Mouse (Mus musculus) liver, embryonic 16.5 days (tissue): ENCODE measurements around the gene Sema3b. TPM values are rescaled to one million over a fixed set of nuclear protein-coding genes. Genes with fewer than 3 reads are reported as not detected.
"Not testable (repeated sequence)": the region's sequence is repeated elsewhere in the genome, so short reads cannot be mapped to it uniquely, and the experiment has no call there.

Experiments
- ATAC-seq: fragments of 200-750 bp; cut with Nextera tagmentation; 2 replicates; pipeline ENCODE4 v1.8.0; 2017; ENCODE audit warnings: low read depth, mild to moderate bottlenecking, moderate number of reproducible peaks, moderate library complexity
- H3K27ac ChIP-seq: fragments of 300-500 bp; sonication (generic); 2 replicates; pipeline ENCODE4 v1.5.1; 2014; ENCODE audit warnings: mild to moderate bottlenecking, low read length
- H3K27me3 ChIP-seq: fragments of 300-500 bp; sonication (generic); 2 replicates; pipeline ENCODE4 v1.6.1; 2014; ENCODE audit warnings: low read depth, low read length, mixed read lengths; ENCODE audit not compliant: control insufficient read depth, insufficient read depth
- H3K36me3 ChIP-seq: fragments of 300-500 bp; sonication (generic); 2 replicates; pipeline ENCODE4 v1.6.1; 2014; ENCODE audit warnings: mild to moderate bottlenecking; ENCODE audit not compliant: control insufficient read depth, insufficient read depth
- H3K4me1 ChIP-seq: fragments of 300-500 bp; sonication (generic); 2 replicates; pipeline ENCODE4 v1.6.1; 2014; ENCODE audit warnings: low read depth, low read length, mixed read lengths; ENCODE audit not compliant: control insufficient read depth
- H3K4me2 ChIP-seq: fragments of 300-500 bp; sonication (generic); 2 replicates; pipeline ENCODE4 v1.6.1; 2014; ENCODE audit warnings: low read depth, low read length, mixed read lengths
- H3K4me3 ChIP-seq: fragments of 300-500 bp; sonication (generic); 2 replicates; pipeline ENCODE4 v1.5.1; 2014; ENCODE audit warnings: low read depth, mild to moderate bottlenecking, low read length
- H3K9ac ChIP-seq: fragments of 300-500 bp; sonication (generic); 2 replicates; pipeline ENCODE4 v1.6.1; 2014; ENCODE audit warnings: low read depth, low read length
- H3K9me3 ChIP-seq: fragments of 300-500 bp; sonication (generic); replicated peaks from 2 replicates; pipeline ENCODE4 v1.6.1; 2016; ENCODE audit warnings: low read length; ENCODE audit not compliant: control insufficient read depth
- WGBS: fragments of 180-500 bp; shearing (Covaris S2); extraction: QIAGEN DNeasy Blood & Tissue Kit; methylation state at CpG from one replicate; pipeline ENCODE4 v1.1.7; 2014; ENCODE audit not compliant: insufficient replicate concordance; 5-methylcytosine and 5-hydroxymethylcytosine counted together
- polyA plus RNA-seq: library from polyadenylated mRNA; unstranded; fragments of >200 nt; fragmentation: Nextera tagmentation; extraction: Ambion mirVana; gene quantifications from 2 replicates; pipeline ENCODE4 v1.2.1, GENCODE M21; 2015

The Sema3b gene
- polyA plus RNA-seq, 1 experiment from 2014 or later, result 1.4 TPM

DNA sequence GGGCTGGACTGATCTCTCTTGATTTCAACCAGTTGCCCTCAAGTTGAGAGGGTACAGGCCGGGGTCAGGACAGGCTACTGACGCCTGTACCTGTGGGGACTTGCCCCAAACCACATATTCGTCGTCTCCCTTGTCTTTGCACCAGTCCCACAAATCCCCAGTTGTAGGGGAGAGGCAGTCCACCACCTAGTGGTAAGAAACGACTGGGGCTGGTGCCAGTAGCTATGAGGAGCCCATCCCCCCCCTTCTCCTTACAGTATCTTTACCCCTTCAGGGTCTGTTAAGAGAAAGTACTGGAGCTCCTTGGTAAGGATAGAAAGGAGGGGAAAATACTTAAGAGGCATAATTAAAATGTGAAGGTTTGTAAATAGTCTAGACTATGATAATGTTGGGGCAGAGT is 43.5 kb downstream of the Sema3b start:
- not testable (repeated sequence) for ATAC-seq, H3K4me2 ChIP-seq, H3K9me3 ChIP-seq, H3K9ac ChIP-seq, H3K27me3 ChIP-seq, H3K4me3 ChIP-seq, H3K27ac ChIP-seq
- Histone ChIP-seq H3K36me3 (peaks cover 14% of the 10 kb centered on the region), H3K4me1 (peaks cover 53% of the 10 kb centered on the region)
- 44% methylated on average over 5 of the region's 5 CpGs for WGBS

DNA sequence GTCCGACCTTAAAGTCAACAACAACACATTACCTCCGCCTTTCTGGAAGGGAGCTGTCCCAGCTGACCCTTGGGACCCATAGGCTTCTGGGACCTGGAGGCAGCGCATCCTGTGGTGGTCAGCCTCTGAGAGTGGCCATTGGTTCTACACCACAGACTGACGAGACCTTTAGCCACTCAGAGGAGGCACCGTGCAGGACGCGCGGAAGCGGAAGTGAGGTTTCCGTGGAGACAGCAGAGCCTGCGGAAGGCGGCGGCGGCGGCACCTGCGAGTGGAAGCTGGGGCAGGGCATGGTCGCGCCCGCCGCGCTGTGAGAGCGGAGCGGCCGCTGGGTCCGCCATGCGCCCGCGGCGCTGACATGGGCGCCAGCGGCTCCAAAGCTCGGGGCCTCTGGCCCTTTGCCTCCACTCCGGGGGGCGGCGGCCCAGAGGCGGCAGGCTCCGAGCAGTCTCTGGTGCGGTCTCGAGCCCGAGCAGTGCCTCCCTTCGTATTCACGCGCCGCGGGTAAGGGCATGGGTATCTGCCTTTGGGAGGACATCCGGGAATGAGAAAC is 45.9 kb downstream of the Sema3b start, which contains the start of gene Tusc2:
TSS of gene Tusc2 (plus strand) at position 227 of the 553 bp plus-strand sequence.
- under 1% methylated on average over 46 of the region's 46 CpGs for WGBS
- Histone ChIP-seq H3K36me3 (peaks cover 35% of the 10 kb centered on the region), H3K27ac (peak within 1 kb of the TSS; percentile 83), H3K9ac (peak within 1 kb of the TSS; percentile 92), H3K27me3 (no peaks in the 10 kb centered on the region), H3K4me3 (peak within 1 kb of the TSS; percentile 92), H3K4me1 (peaks cover 40% of the 10 kb centered on the region), H3K9me3 (no peaks in the 10 kb centered on the region), H3K4me2 (peak within 1 kb of the TSS; percentile 87)
- peak; percentile 96 for ATAC-seq

DNA sequence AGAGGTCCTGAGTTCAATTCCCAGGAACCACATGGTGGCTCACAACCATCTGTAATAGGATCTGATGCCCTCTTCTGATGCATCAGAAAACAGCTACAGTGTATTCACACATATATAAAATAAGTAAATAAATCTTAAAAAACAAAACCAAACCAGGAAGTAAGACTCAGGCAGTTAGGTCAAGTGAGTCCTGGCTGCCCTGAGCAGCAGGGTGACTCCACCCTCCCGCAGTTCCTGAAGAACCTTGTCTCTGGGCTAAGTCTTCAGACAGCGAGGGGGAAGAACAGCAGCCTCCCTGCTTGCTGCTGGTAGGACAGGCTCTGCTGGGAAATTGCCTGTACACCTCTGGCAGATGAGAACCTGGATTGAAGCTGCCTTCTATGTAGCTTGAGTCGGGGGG is 52.7 kb downstream of the Sema3b start:
- H3K9ac ChIP-seq, result peak overlapping the region; percentile 94; the same call in 1 of the 2 replicates
- no peak for ATAC-seq
- H3K4me2 ChIP-seq, result peak overlapping the region; percentile 93
- peak overlapping the region; percentile 80 for H3K4me3 ChIP-seq
- peaks cover 9% of the 10 kb centered on the region; the same call in 1 of the 2 replicates for H3K27me3 ChIP-seq
- H3K9me3 ChIP-seq, result no peaks in the 10 kb centered on the region
- H3K27ac ChIP-seq, result peak overlapping the region; percentile 13
- H3K36me3 ChIP-seq, result peaks cover 35% of the 10 kb centered on the region
- peaks cover 40% of the 10 kb centered on the region for H3K4me1 ChIP-seq
- 38% methylated on average over 3 of the region's 3 CpGs for WGBS

DNA sequence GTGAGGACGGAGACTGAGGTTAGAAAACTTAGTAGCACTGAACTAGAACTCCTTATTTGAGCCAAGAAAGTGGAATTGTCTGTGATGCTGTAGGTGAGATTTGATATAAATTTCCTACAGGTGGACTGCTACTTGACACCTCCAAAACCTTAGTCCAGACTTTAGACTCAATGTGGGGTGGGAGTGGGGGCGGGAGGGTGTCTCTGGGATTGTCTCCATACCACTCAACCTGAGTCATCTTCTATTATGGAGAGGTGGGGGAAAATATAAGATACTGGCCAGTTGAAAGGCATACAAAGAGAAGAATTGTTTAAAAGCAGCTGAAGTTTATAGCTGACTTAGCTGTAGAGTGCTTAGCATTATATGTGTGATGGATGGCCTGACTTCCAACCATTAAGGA is 53.3 kb downstream of the Sema3b start:
- 19% methylated on average over 2 of the region's 2 CpGs for WGBS
- peaks cover 30% of the 10 kb centered on the region for H3K36me3 ChIP-seq
- H3K4me3 ChIP-seq, result peak overlapping the region; percentile 80
- H3K27me3 ChIP-seq, result peaks cover 9% of the 10 kb centered on the region; the same call in 1 of the 2 replicates
- H3K9me3 ChIP-seq, result no peaks in the 10 kb centered on the region
- H3K27ac ChIP-seq, result peak overlapping the region; percentile 94
- H3K9ac ChIP-seq, result peak overlapping the region; percentile 94
- peak overlapping the region; percentile 93 for H3K4me2 ChIP-seq
- H3K4me1 ChIP-seq, result peaks cover 46% of the 10 kb centered on the region
- ATAC-seq, result no peak

DNA sequence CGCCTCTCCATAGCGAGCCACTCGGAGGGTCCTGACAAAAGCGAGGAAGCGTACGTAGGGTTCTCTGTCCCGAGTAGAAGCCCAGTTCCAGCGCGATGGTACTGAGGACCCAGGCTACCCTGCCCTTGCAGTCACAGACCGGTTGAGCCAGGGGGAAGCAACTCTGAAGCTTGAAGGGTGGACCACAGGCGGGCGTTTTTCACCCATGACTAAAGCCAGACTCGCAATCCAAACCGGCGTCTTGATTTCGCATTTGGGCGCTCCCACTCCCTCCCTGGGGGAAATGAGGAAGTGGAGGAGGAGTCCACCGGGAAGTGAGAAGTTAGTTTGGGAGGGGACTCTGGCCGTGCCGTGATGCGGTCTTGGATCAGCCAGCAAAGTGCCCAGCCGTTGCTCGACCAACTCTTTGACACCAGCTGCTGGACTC is 54.0 kb downstream of the Sema3b start:
- Histone ChIP-seq H3K36me3 (peaks cover 26% of the 10 kb centered on the region), H3K27ac (peak overlapping the region; percentile 94), H3K4me1 (peaks cover 46% of the 10 kb centered on the region), H3K4me3 (peak overlapping the region; percentile 80), H3K9ac (peak overlapping the region; percentile 94), H3K27me3 (peaks cover 13% of the 10 kb centered on the region; the same call in 1 of the 2 replicates), H3K9me3 (no peaks in the 10 kb centered on the region), H3K4me2 (peak overlapping the region; percentile 93)
- 0% methylated on average over 23 of the region's 23 CpGs for WGBS
- ATAC-seq, result peak; percentile 2

DNA sequence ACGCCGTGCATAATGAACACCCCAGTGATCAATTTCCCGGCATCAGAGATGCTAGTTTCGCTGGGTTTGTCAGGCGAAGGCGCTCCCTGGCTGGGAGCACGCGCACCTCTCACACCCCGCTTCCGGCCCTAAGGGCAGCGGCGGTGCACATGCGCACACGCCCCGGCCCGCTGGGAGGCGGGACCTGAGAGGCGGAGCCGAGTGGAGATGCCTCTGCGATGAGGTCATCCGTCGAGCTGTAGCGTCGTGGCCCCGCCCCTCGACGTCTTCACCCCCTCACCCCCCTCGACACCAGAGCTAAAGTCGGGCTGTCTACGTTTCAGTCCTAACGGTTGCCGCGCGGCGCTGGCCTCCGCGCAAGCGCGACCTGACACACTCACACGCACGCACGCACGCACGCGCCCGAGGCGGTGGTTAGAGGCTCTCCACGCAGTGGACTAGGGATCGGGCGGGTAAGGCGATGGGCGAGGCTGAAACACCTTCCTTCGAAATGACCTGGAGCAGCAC is 54.7 kb downstream of the Sema3b start:
- peak overlapping the region; percentile 80 for H3K4me3 ChIP-seq
- under 1% methylated on average over 53 of the region's 53 CpGs for WGBS
- peaks cover 19% of the 10 kb centered on the region for H3K36me3 ChIP-seq
- peaks cover 46% of the 10 kb centered on the region for H3K4me1 ChIP-seq
- peak overlapping the region; percentile 94 for H3K9ac ChIP-seq
- peak overlapping the region; percentile 94 for H3K27ac ChIP-seq
- ATAC-seq, result peak; percentile 88
- H3K4me2 ChIP-seq, result peak overlapping the region; percentile 93
- H3K9me3 ChIP-seq, result no peaks in the 10 kb centered on the region
- H3K27me3 ChIP-seq, result peaks cover 18% of the 10 kb centered on the region; the same call in 1 of the 2 replicates

DNA sequence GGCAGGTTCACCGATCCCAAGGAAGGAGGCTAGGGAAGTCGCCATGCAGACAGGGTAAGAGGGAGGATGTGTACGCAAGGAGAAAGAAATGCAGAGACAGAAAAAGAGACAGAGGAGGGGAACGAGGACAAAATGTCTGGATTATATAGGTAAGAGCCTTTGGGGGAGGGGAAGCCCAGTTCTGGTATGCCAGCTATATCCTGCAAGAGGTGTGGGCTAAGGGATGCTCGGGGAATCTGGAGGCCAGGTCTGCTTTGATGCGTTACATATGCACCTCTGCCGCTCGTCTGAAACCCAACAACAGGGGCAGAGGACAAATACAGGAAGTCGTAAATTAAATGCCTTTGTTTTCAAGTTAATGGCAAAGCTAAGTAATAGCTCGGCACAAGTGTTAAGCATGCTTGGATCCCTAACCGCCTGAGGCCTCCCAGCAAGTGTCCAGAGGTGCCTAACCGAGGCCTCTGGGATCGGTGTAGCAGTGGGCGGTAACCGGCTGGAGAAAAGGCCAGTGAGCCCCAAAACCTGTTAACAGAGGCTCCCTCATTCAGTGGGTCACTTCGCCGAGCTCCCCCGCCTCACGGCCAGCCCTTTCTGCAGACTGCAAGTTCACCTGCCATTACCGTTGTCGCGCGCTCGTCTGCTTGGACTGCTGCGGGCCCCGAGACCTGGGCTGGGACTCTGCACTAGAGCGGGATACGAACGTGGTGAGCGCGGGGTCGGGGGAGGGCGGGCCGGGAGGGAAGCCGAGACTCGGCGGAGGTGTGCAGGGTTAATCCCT is 55.3 kb downstream of the Sema3b start:
- H3K9me3 ChIP-seq, result no peaks in the 10 kb centered on the region
- H3K9ac ChIP-seq, result peak overlapping the region; percentile 69
- H3K36me3 ChIP-seq, result peaks cover 13% of the 10 kb centered on the region
- peak; percentile 19 for ATAC-seq
- H3K4me3 ChIP-seq, result peak overlapping the region; percentile 80
- peaks cover 20% of the 10 kb centered on the region; the same call in 1 of the 2 replicates for H3K27me3 ChIP-seq
- peak overlapping the region; percentile 93 for H3K4me2 ChIP-seq
- peak overlapping the region; percentile 37 for H3K27ac ChIP-seq
- 4% methylated on average over 37 of the region's 37 CpGs for WGBS
- H3K4me1 ChIP-seq, result peaks cover 46% of the 10 kb centered on the region

DNA sequence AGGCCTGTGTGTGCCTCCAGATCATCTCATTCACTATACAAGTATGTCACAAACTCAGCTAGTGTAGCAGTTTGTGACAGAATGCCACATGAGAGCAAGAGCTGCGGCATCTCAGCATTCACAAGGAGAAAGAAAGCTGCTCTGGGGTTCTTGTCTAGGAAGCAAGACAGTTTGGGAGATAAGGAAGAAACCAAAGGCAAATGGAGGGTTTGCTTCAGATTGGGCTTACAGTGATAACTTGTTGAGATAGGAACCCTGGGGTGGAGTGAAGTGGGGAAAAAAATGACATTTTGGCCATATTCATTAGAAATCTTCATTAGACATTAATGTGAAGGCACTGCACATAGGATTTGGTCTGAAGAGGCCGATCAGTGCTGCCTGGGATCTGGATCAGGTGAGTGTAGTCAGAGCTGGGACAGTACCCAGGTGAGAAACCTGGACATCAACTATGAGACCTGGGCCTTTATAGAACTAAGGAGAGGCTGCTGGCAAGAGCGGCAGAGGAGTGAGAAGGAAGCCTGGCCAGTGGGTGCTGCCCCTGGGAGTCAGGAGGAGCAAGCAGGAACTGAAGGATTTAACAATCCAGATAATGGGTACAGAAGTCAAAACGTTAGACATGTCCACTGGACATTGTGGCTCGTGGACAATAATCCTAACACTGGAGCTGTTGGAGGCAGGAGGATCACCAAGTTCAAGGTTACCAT is 56.2 kb downstream of the Sema3b start:
- Histone ChIP-seq H3K4me3 (no peak overlapping the region), H3K36me3 (peaks cover 6% of the 10 kb centered on the region), H3K27me3 (peaks cover 20% of the 10 kb centered on the region; the same call in 1 of the 2 replicates), H3K9ac (no peak overlapping the region), H3K9me3 (no peaks in the 10 kb centered on the region), H3K27ac (no peak overlapping the region), H3K4me2 (no peak overlapping the region), H3K4me1 (peaks cover 46% of the 10 kb centered on the region)
- no peak for ATAC-seq
- 49% methylated on average over 5 of the region's 5 CpGs for WGBS
